8 mouse cellular contexts compared by ENCODE assay signal in genomic region chr10:26773541-26773940, GRCm38 (mm10). TPM values are rescaled to one million over a fixed set of nuclear protein-coding genes. Genes with fewer than 3 reads are reported as not detected.
A peak's percentile ranks its signal among the peaks of the same experiment; 100 is the strongest.
DNase-seq lines count a peak whose midpoint lies in the region; ATAC-seq and TF ChIP-seq lines count a peak whose summit lies in the region.

No protein-coding gene starts in this region.

- no peak for TF ChIP-seq EP300 in liver, embryonic 14.5 days (IDR thresholded peaks at IDR 0.05; ENCODE audit: low read depth)

- 0 out of 2 replicates have a peak overlapping the region, but pooled peaks have one; percentile 45 for H3K9ac ChIP-seq in hindbrain, embryonic 15.5 days
- H3K9ac ChIP-seq in liver, embryonic 14.5 days (replicated peaks), result no peak overlapping the region; the same call in 1 of the 2 replicates

- H3K36me3 ChIP-seq in hindbrain, embryonic 15.5 days, result no peaks in the 10 kb centered on the region
- H3K36me3 ChIP-seq in liver, embryonic 14.5 days (replicated peaks; ENCODE audit: control insufficient read depth, insufficient read depth, low read depth), result no peaks in the 10 kb centered on the region

- ATAC-seq in hindbrain, embryonic 15.5 days (ENCODE audit: low FRiP score, low read depth), result no peak
- ATAC-seq in liver, embryonic 14.5 days (ENCODE audit: insufficient read depth), result no peak

- 35% methylated on average over 5 of the region's 5 CpGs for WGBS in hindbrain, embryonic 15.5 days
- WGBS in liver, embryonic 14.5 days (ENCODE audit: insufficient replicate concordance), result 47% methylated on average over 5 of the region's 5 CpGs

- DNase-seq in 416B (ENCODE audit: low read depth), result peak; percentile 35
- DNase-seq in liver, embryonic 14.5 days (ENCODE audit: low read depth in 3 of 3, low spot score in 3 of 3), result no peak
- no peak for DNase-seq in T-cell, adult 2 months (ENCODE audit: low spot score)
- DNase-seq in cerebellum, adult 9-10 months, result no peak
- no peak for DNase-seq in cerebellum, adult 9-11 months
- no peak for DNase-seq in left cerebral cortex, adult 8-10 months (ENCODE audit: low spot score in 2 of 2)

- no peaks in the 10 kb centered on the region for H3K9me3 ChIP-seq in hindbrain, embryonic 15.5 days
- no peaks in the 10 kb centered on the region for H3K9me3 ChIP-seq in liver, embryonic 14.5 days (ENCODE audit: control insufficient read depth, low read length)

- H3K27me3 ChIP-seq in hindbrain, embryonic 15.5 days, result no peaks in the 10 kb centered on the region
- H3K27me3 ChIP-seq in liver, embryonic 14.5 days (ENCODE audit: control insufficient read depth, insufficient read depth, low read length), result no peaks in the 10 kb centered on the region

- no peak for TF ChIP-seq POLR2A in bone marrow macrophage, adult 2 months (IDR thresholded peaks at IDR 0.05; ENCODE audit: borderline replicate concordance, low read depth, low read length)

- H3K4me3 ChIP-seq in bone marrow macrophage, adult 2 months (ENCODE audit: insufficient read depth, low read length), result peak overlapping the region; percentile 90
- H3K4me3 ChIP-seq in hindbrain, embryonic 15.5 days, result peak overlapping the region; percentile 47
- H3K4me3 ChIP-seq in liver, embryonic 14.5 days (ENCODE audit: insufficient read depth in 1 of 2, low read depth in 2 of 2, low read length in 2 of 2), result peak overlapping the region in 1 of 2 experiments; percentile 68; a peak in 2 of 4 replicates

- no peak for TF ChIP-seq CTCF in bone marrow macrophage, adult 2 months (IDR thresholded peaks at IDR 0.05; ENCODE audit: low read depth, low read length)
- TF ChIP-seq CTCF in liver, embryonic 14.5 days (IDR thresholded peaks at IDR 0.05; ENCODE audit: low read depth), result no peak

- no peak overlapping the region for H3K27ac ChIP-seq in bone marrow macrophage, adult 2 months (ENCODE audit: insufficient read depth, low read depth, low read length)
- H3K27ac ChIP-seq in hindbrain, embryonic 15.5 days (replicated peaks), result peak overlapping the region; percentile 89
- H3K27ac ChIP-seq in liver, embryonic 14.5 days, result no peak overlapping the region

- H3K4me2 ChIP-seq in hindbrain, embryonic 15.5 days, result peak overlapping the region; percentile 70
- H3K4me2 ChIP-seq in liver, embryonic 14.5 days (ENCODE audit: low read depth), result peak overlapping the region; percentile 85

- peaks cover 40% of the 10 kb centered on the region for H3K4me1 ChIP-seq in bone marrow macrophage, adult 2 months (ENCODE audit: control insufficient read depth, insufficient read depth, low read length)
- H3K4me1 ChIP-seq in hindbrain, embryonic 15.5 days (replicated peaks), result peaks cover 13% of the 10 kb centered on the region
- peaks cover 0 to 35% of the 10 kb centered on the region in 2 experiments; a peak in 3 of 4 replicates for H3K4me1 ChIP-seq in liver, embryonic 14.5 days (replicated peaks; ENCODE audit: control insufficient read depth in 2 of 2, insufficient read depth in 2 of 2, low read length in 1 of 2)

RNA-seq across cellular contexts. Expression of gene Arhgap18, which starts 20.3 kb away (rescaled TPM):
- polyA plus RNA-seq in bone marrow macrophage, adult 2 months (2012; ENCODE audit: insufficient read depth, insufficient read length, missing spikeins), result 126 and 149 TPM in 2 replicates
- 10.2 and 13.7 TPM in 2 replicates for polyA plus RNA-seq in hindbrain, embryonic 15.5 days (2015; fragmentation: Nextera tagmentation; extraction: Ambion mirVana)
- 2.3 and 3.5 TPM in 2 replicates for polyA plus RNA-seq in liver, embryonic 14.5 days (2012; rRNA removed)
- polyA plus RNA-seq in liver, embryonic 14.5 days (2014; fragmentation: Nextera tagmentation; extraction: Ambion mirVana), result 6.8 and 9.0 TPM in 2 replicates
- total RNA-seq in left cerebral cortex, adult 8-10 months (2022), result 10 to 100 TPM in 2 of 4 experiments, 1 to 10 TPM in 2; 8.1 to 11.6 (median 10.3) TPM
